Mouse (Mus musculus) neural tube, embryonic 15.5 days (tissue): ENCODE data around the gene Slc4a5. TPM values are rescaled to one million over a fixed set of nuclear protein-coding genes. Genes with fewer than 3 reads are reported as not detected.

Experiments
- ATAC-seq: fragments of 200-750 bp; cut with Nextera tagmentation; 2 replicates; pipeline ENCODE4 v1.8.0; 2017; ENCODE audit warnings: mild to moderate bottlenecking, moderate TSS enrichment, moderate library complexity; ENCODE audit not compliant: low FRiP score
- H3K27ac ChIP-seq: fragments of 300-500 bp; sonication (generic); replicated peaks from 2 replicates; pipeline ENCODE4 v1.5.1; 2015; ENCODE audit warnings: mild to moderate bottlenecking, inconsistent platforms
- H3K27me3 ChIP-seq: fragments of 300-500 bp; sonication (generic); replicated peaks from 2 replicates; pipeline ENCODE4 v1.6.1; 2015; ENCODE audit warnings: inconsistent platforms
- H3K36me3 ChIP-seq: fragments of 300-500 bp; sonication (generic); 2 replicates; pipeline ENCODE4 v1.6.1; 2015; ENCODE audit warnings: inconsistent platforms
- H3K4me1 ChIP-seq: fragments of 300-500 bp; sonication (generic); 2 replicates; pipeline ENCODE4 v1.6.1; 2015; ENCODE audit warnings: inconsistent platforms
- H3K4me2 ChIP-seq: fragments of 300-500 bp; sonication (generic); 2 replicates; pipeline ENCODE4 v1.6.1; 2015; ENCODE audit warnings: inconsistent platforms, mild to moderate bottlenecking, moderate library complexity
- H3K4me3 ChIP-seq: fragments of 300-500 bp; sonication (generic); replicated peaks from 2 replicates; pipeline ENCODE4 v1.5.1; 2015; ENCODE audit warnings: mild to moderate bottlenecking, inconsistent platforms
- H3K9ac ChIP-seq: fragments of 300-500 bp; sonication (generic); replicated peaks from 2 replicates; pipeline ENCODE4 v1.6.1; 2015; ENCODE audit warnings: mild to moderate bottlenecking, inconsistent platforms
- H3K9me3 ChIP-seq: fragments of 300-500 bp; sonication (generic); replicated peaks from 2 replicates; pipeline ENCODE4 v1.6.1; 2016; ENCODE audit warnings: inconsistent platforms
- WGBS: fragments of 180-500 bp; shearing (Covaris S2); methylation state at CpG from one replicate; pipeline ENCODE4 v1.1.7; 2015; ENCODE audit warnings: mixed read lengths; 5-methylcytosine and 5-hydroxymethylcytosine counted together
- polyA plus RNA-seq: library from polyadenylated mRNA; unstranded; fragments of >200 nt; fragmentation: Nextera tagmentation; extraction: Ambion mirVana; gene quantifications from 2 replicates; pipeline ENCODE4 v1.2.1, GENCODE M21; 2015

Gene Slc4a5
- polyA plus RNA-seq = 0.27 and 0.57 TPM in 2 replicates

- Histone ChIP-seq H3K9ac (no peak within 1 kb of the TSS), H3K27ac (no peak within 1 kb of the TSS), H3K4me2 (no peak within 1 kb of the TSS), H3K36me3 (no peaks in the 10 kb centered on the region), H3K9me3 (no peaks in the 10 kb centered on the region), H3K4me3 (no peak within 1 kb of the TSS), H3K27me3 (no peaks in the 10 kb centered on the region), H3K4me1 (peaks cover 6% of the 10 kb centered on the region)
- no peak for ATAC-seq
- 73% methylated on average over 3 of the region's 3 CpGs for WGBS
Observed at GRCm38 (mm10) chr6:83219814-83220213, at the start of gene Slc4a5. Gene Slc4a5, plus strand, starts transcription at chr6:83219828.

GRCm38 (mm10) chr6:83169872-83170271 is 49.8 kb upstream of the Slc4a5 start:
- 77% methylated on average over 5 of the region's 5 CpGs for WGBS
- Histone ChIP-seq H3K27ac (no peak overlapping the region), H3K9ac (no peak overlapping the region; the same call in 1 of the 2 replicates), H3K9me3 (no peaks in the 10 kb centered on the region), H3K4me1 (peaks cover 76% of the 10 kb centered on the region), H3K4me3 (no peak overlapping the region), H3K36me3 (0 out of 2 replicates have a peak, but pooled peaks cover 3% of the 10 kb centered on the region), H3K27me3 (no peaks in the 10 kb centered on the region), H3K4me2 (no peak overlapping the region)
- no peak for ATAC-seq

DNA sequence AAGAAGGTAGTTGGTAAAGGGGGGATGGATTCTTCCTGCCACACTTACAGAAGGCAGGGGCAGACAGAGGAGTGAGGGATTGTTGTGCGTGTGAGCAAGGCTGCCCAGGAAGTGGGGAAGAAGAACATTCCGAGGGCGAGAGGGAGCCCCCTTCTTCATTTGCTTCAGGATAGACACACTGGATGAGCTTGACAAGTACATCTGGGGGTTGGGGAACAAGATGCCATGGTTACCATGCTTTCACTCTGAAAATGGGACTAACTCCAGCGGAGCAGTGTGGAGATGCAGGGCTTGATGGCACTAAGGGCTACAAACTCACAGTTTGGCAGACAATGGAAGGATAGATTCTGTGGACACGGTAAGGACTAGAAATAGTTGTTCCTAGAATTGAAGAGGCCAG is 48.6 kb upstream of the Slc4a5 start:
- 0 out of 2 replicates have a peak, but pooled peaks cover 7% of the 10 kb centered on the region for H3K36me3 ChIP-seq
- H3K4me2 ChIP-seq = peak overlapping the region; percentile 56
- 70% methylated on average over 5 of the region's 5 CpGs for WGBS
- ATAC-seq = no peak
- H3K27ac ChIP-seq = peak overlapping the region; percentile 75; the same call in 1 of the 2 replicates
- no peaks in the 10 kb centered on the region for H3K9me3 ChIP-seq
- H3K4me3 ChIP-seq = peak overlapping the region; percentile 40
- peak overlapping the region; percentile 46 for H3K9ac ChIP-seq
- H3K27me3 ChIP-seq = no peaks in the 10 kb centered on the region
- H3K4me1 ChIP-seq = peaks cover 72% of the 10 kb centered on the region

GRCm38 (mm10) chr6:83172240-83172920 is 47.2 kb upstream of the Slc4a5 start:
- H3K4me1 ChIP-seq = peaks cover 60% of the 10 kb centered on the region
- peak overlapping the region; percentile 40 for H3K4me3 ChIP-seq
- no peaks in the 10 kb centered on the region for H3K9me3 ChIP-seq
- H3K27me3 ChIP-seq = no peaks in the 10 kb centered on the region
- H3K36me3 ChIP-seq = 0 out of 2 replicates have a peak, but pooled peaks cover 8% of the 10 kb centered on the region
- peak overlapping the region; percentile 56 for H3K4me2 ChIP-seq
- peak overlapping the region; percentile 75 for H3K27ac ChIP-seq
- H3K9ac ChIP-seq = peak overlapping the region; percentile 46
- WGBS = 57% methylated on average over 9 of the region's 9 CpGs
- peak; percentile 88 for ATAC-seq

- Histone ChIP-seq H3K4me3 (no peak overlapping the region), H3K9me3 (no peaks in the 10 kb centered on the region), H3K27ac (no peak overlapping the region), H3K9ac (no peak overlapping the region), H3K27me3 (no peaks in the 10 kb centered on the region), H3K4me2 (no peak overlapping the region), H3K36me3 (0 out of 2 replicates have a peak, but pooled peaks cover 5% of the 10 kb centered on the region), H3K4me1 (peaks cover 45% of the 10 kb centered on the region)
- 82% methylated on average over 8 of the region's 8 CpGs for WGBS
- no peak for ATAC-seq
Observed at GRCm38 (mm10) chr6:83175996-83176395, 43.6 kb upstream of the Slc4a5 start.

GRCm38 (mm10) chr6:83179390-83180117 is 40.1 kb upstream of the Slc4a5 start:
- 12% methylated on average over 12 of the region's 12 CpGs for WGBS
- Histone ChIP-seq H3K27me3 (no peaks in the 10 kb centered on the region), H3K4me3 (peak overlapping the region; percentile 53), H3K36me3 (peaks cover 25% of the 10 kb centered on the region), H3K9ac (peak overlapping the region; percentile 75), H3K4me2 (peak overlapping the region; percentile 73), H3K9me3 (no peaks in the 10 kb centered on the region), H3K27ac (peak overlapping the region; percentile 73; the same call in 1 of the 2 replicates), H3K4me1 (peaks cover 25% of the 10 kb centered on the region)
- ATAC-seq = peak; percentile 88

GRCm38 (mm10) chr6:83180605-83181004 is 39.0 kb upstream of the Slc4a5 start:
- peak overlapping the region; percentile 75; the same call in 1 of the 2 replicates for H3K9ac ChIP-seq
- H3K4me2 ChIP-seq = peak overlapping the region; percentile 73
- no peaks in the 10 kb centered on the region for H3K9me3 ChIP-seq
- H3K4me3 ChIP-seq = peak overlapping the region; percentile 53
- peaks cover 29% of the 10 kb centered on the region for H3K36me3 ChIP-seq
- H3K27me3 ChIP-seq = no peaks in the 10 kb centered on the region
- H3K4me1 ChIP-seq = peaks cover 33% of the 10 kb centered on the region
- ATAC-seq = no peak
- H3K27ac ChIP-seq = no peak overlapping the region
- 83% methylated on average over 6 of the region's 6 CpGs for WGBS

- ATAC-seq = no peak
- 92% methylated on average over 3 of the region's 3 CpGs for WGBS
- no peaks in the 10 kb centered on the region for H3K9me3 ChIP-seq
- H3K4me2 ChIP-seq = no peak overlapping the region
- no peak overlapping the region for H3K27ac ChIP-seq
- no peak overlapping the region for H3K9ac ChIP-seq
- H3K27me3 ChIP-seq = no peaks in the 10 kb centered on the region
- no peak overlapping the region for H3K4me3 ChIP-seq
- H3K36me3 ChIP-seq = peaks cover 36% of the 10 kb centered on the region
- H3K4me1 ChIP-seq = peaks cover 55% of the 10 kb centered on the region
Observed at GRCm38 (mm10) chr6:83184858-83185435, 34.7 kb upstream of the Slc4a5 start.

DNA sequence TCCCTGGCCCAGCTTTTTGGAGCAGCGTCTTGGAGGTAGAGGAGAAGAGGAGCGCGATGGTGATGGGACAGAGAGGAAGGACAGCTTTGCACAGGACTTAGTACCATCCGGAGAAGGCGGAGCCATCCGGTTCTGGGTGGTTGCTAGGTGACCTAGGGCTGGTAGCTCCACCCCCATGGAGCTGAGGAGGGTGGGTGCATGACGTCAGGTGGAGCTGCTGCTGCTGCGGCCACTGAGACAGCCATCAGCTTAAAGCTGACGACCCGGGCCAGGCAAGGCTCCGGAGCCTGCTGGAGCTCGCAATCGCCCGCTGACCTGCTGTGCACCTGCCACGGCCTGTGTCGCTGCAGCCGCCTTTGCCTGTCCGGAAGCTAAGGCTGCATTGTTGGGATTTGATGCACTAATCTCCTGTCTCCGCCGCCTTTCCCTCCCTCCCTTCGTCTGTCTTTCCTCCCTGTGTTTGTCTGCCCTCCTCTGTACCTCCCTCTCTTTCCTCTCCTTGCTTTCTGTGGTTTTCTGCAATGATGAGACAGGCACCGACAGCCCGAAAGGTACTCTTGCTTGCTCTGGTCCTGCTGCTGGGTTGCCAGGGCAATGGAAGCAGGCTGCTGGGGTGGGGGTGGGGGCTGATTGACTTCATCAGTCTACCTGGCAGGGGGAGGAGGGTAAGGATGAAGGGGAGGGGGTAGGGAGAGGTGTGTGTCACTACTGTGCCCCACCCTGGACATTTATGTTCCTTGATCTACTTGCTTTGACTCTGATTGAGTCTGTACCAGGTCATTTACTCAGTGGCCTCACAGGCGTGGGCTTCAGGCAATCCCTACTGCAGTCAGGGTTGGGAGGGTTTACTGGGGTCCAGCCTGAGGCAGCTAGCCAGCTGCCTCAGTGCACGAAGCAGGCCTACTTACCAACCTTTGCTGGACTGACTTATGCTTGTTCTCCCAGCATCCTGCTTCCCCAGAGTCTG is 33.5 kb upstream of the Slc4a5 start:
- peak overlapping the region; percentile 87 for H3K9ac ChIP-seq
- H3K27ac ChIP-seq = peak overlapping the region; percentile 89
- peak overlapping the region; percentile 62 for H3K4me3 ChIP-seq
- ATAC-seq = peak; percentile 95
- H3K27me3 ChIP-seq = no peaks in the 10 kb centered on the region
- peaks cover 48% of the 10 kb centered on the region for H3K36me3 ChIP-seq
- H3K4me1 ChIP-seq = peaks cover 43% of the 10 kb centered on the region
- H3K9me3 ChIP-seq = no peaks in the 10 kb centered on the region
- H3K4me2 ChIP-seq = peak overlapping the region; percentile 67
- 4% methylated on average over 25 of the region's 25 CpGs for whole genome bisulfite sequencing

- Histone ChIP-seq H3K4me3 (peak overlapping the region; percentile 62), H3K9ac (peak overlapping the region; percentile 87), H3K4me2 (peak overlapping the region; percentile 67), H3K36me3 (peaks cover 56% of the 10 kb centered on the region), H3K27ac (peak overlapping the region; percentile 89; the same call in 1 of the 2 replicates), H3K27me3 (no peaks in the 10 kb centered on the region), H3K9me3 (no peaks in the 10 kb centered on the region), H3K4me1 (peaks cover 41% of the 10 kb centered on the region)
- 79% methylated on average over 2 of the region's 2 CpGs for WGBS
- ATAC-seq = no peak
Observed at GRCm38 (mm10) chr6:83186946-83187345, 32.7 kb upstream of the Slc4a5 start.

GRCm38 (mm10) chr6:83193571-83193970 is 26.1 kb upstream of the Slc4a5 start:
- H3K9ac ChIP-seq = no peak overlapping the region
- WGBS = 92% methylated on average over 7 of the region's 7 CpGs

More at GRCm38 (mm10) chr6:83193571-83193970, 26.1 kb upstream of the Slc4a5 start:
- H3K4me1 ChIP-seq = peaks cover 4% of the 10 kb centered on the region
- no peaks in the 10 kb centered on the region for H3K27me3 ChIP-seq
- ATAC-seq = no peak
- H3K4me3 ChIP-seq = no peak overlapping the region
- no peaks in the 10 kb centered on the region for H3K9me3 ChIP-seq
- no peak overlapping the region for H3K27ac ChIP-seq
- H3K4me2 ChIP-seq = no peak overlapping the region
- H3K36me3 ChIP-seq = peaks cover 98% of the 10 kb centered on the region
